Mouse (Mus musculus) left cerebral cortex, postnatal 4 days (tissue): Measurements from ENCODE around the gene Telo2. TPM values are rescaled to one million over a fixed set of nuclear protein-coding genes. Genes with fewer than 3 reads are reported as not detected.
A peak's percentile ranks its signal among the peaks of the same experiment; 100 is the strongest.
"Not testable (repeated sequence)": the region's sequence is repeated elsewhere in the genome, so short reads cannot be mapped to it uniquely, and the experiment has no call there.

Source experiments
- DNase-seq: peaks from one replicate; pipeline ENCODE4 v3.0.0-alpha.2; 2022
- intact Hi-C: fragments of 180-260 bp; cut with DNase I; formaldehyde crosslinking; loops from one replicate; pipeline ENCODE4 v1.15.1; 2025
- total RNA-seq, 2 experiments: library from RNA; stranded (reverse); gene quantifications; 2 replicates each; pipeline ENCODE4 v1.2.3; 2021

Gene Telo2
- total RNA-seq: 10 to 100 TPM; 58.3 to 59.3 TPM

GRCm38 (mm10) chr17:25115664-25116432 is at the start of gene Telo2:
Telo2 (minus strand) TSS chr17:25115967.
- intact Hi-C loops: no loop called here
- peak; percentile 94 for DNase-seq

GRCm38 (mm10) chr17:25164770-25165169 is 49.0 kb upstream of the Telo2 start:
- DNase-seq: no peak
- intact Hi-C loops: no loop called here

GRCm38 (mm10) chr17:25163387-25163786 is 47.6 kb upstream of the Telo2 start:
- DNase-seq: no peak
- intact Hi-C loops: no loop called here

- DNase-seq: no peak
- intact Hi-C loops: no loop called here
Observed at GRCm38 (mm10) chr17:25162161-25162560, 46.4 kb upstream of the Telo2 start, which contains the start of gene Ccdc154. Ccdc154 (plus strand) TSS chr17:25162461.

GRCm38 (mm10) chr17:25139960-25140359 is 24.2 kb upstream of the Telo2 start:
- intact Hi-C loops: no loop called here
- no peak for DNase-seq

- intact Hi-C loops: no loop called here
- no peak for DNase-seq
Observed at GRCm38 (mm10) chr17:25138803-25139202, 23.0 kb upstream of the Telo2 start.

GRCm38 (mm10) chr17:25135622-25136021 is 19.9 kb upstream of the Telo2 start:
- DNase-seq: no peak
- intact Hi-C loops: no loop called here

- peak; percentile 96 for DNase-seq
- intact Hi-C loops: no loop called here
Observed at GRCm38 (mm10) chr17:25133275-25133698, 17.5 kb upstream of the Telo2 start, which contains the start of gene Clcn7. Clcn7 (plus strand) TSS chr17:25133391.

GRCm38 (mm10) chr17:25130060-25130459 is 14.3 kb upstream of the Telo2 start:
- DNase-seq: no peak
- intact Hi-C loops: no loop called here

- intact Hi-C loops: no loop called here
- DNase-seq: no peak
Observed at GRCm38 (mm10) chr17:25127681-25128080, 11.9 kb upstream of the Telo2 start.

- intact Hi-C loops: no loop called here
- no peak for DNase-seq
Observed at GRCm38 (mm10) chr17:25127079-25127478, 11.3 kb upstream of the Telo2 start.

GRCm38 (mm10) chr17:25125442-25126060 is 9.8 kb upstream of the Telo2 start:
- intact Hi-C loops, DNase-seq: not testable (repeated sequence)

- intact Hi-C loops: no loop called here
Observed at GRCm38 (mm10) chr17:25123979-25124378, 8.2 kb upstream of the Telo2 start.

GRCm38 (mm10) chr17:25120406-25120805 is 4.6 kb upstream of the Telo2 start, which contains the start of gene Ptx4:
Ptx4 (plus strand) TSS chr17:25120760.
- intact Hi-C loops: no loop called here
- no peak for DNase-seq

More at GRCm38 (mm10) chr17:25123979-25124378, 8.2 kb upstream of the Telo2 start:
- DNase-seq: no peak

- intact Hi-C loops: no loop called here
Observed at GRCm38 (mm10) chr17:25117263-25117662, 1.5 kb upstream of the Telo2 start.

GRCm38 (mm10) chr17:25114908-25115645 is 690 bp downstream of the Telo2 start:
- intact Hi-C loops: no loop called here
- peak; percentile 14 for DNase-seq

More at GRCm38 (mm10) chr17:25117263-25117662, 1.5 kb upstream of the Telo2 start:
- no peak for DNase-seq

GRCm38 (mm10) chr17:25112423-25112810 is 3.4 kb downstream of the Telo2 start:
- DNase-seq: no peak
- intact Hi-C loops: no loop called here

- DNase-seq: peak; percentile 81
Observed at GRCm38 (mm10) chr17:25111739-25112422, 3.9 kb downstream of the Telo2 start.

GRCm38 (mm10) chr17:25111220-25111619 is 4.5 kb downstream of the Telo2 start:
- DNase-seq: no peak
- intact Hi-C loops: no loop called here

More at GRCm38 (mm10) chr17:25111739-25112422, 3.9 kb downstream of the Telo2 start:
- intact Hi-C loops: no loop called here

GRCm38 (mm10) chr17:25110590-25110989 is 5.2 kb downstream of the Telo2 start:
- intact Hi-C loops: no loop called here
- no peak for DNase-seq
